Mouse (Mus musculus): ENCODE results near the gene Samd14. TPM values are rescaled to one million over a fixed set of nuclear protein-coding genes. Genes with fewer than 3 reads are reported as not detected.

The Samd14 gene
- polyA plus RNA-seq, 1 experiment, result 10.1 TPM

DNA sequence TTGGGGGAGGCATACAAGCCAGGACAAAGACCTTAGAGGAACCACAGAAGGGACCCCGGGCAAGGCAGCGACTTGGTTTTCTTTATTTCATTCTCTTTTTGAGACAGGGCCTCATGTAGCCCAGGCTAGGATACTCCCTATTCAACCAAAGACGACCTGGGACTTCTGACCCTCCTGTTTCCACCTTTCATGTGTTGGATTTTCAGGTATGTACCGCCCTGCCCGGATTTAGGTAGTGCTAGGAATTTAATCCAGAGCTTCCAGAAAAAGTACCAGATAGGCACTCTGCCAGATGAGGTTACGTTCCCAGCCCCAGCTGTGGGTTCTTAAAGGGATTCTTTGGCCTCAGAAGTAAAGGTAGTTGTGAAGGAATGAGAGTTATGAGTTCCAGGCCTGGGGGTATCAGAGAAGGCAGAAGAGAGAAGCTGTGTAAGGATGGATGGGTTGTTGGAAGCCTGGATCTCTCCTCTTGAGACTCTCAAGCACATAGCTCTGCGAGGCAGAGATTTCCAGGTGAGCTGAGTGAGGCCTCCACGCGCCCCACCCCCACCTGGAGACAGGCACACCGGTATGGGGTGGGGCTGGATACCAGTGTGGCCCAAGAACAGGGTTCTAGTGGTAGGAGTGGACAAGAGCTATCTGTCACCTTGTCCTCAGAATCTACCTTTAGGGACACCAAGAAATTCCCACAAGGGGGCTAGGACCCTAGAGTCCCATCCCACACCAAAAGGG, 59.7 kb downstream of the Samd14 start:
- Histone ChIP-seq H3K27me3 (ENCODE audit: control insufficient read depth, insufficient read depth, low read length) (no peaks in the 10 kb centered on the region), H3K27ac (ENCODE audit: control insufficient read depth, insufficient read depth, low read length) (no peak overlapping the region), H3K36me3 (ENCODE audit: control insufficient read depth, insufficient read depth, low read length) (no peaks in the 10 kb centered on the region), H3K4me3 (ENCODE audit: control insufficient read depth, insufficient read depth, low read length) (no peak overlapping the region), H3K4me1 (replicated peaks; ENCODE audit: control insufficient read depth, insufficient read depth, low read length) (no peaks in the 10 kb centered on the region)
- 95% methylated on average over 10 of the region's 10 CpGs for WGBS
- DNase-seq, result no peak
- no peak for TF ChIP-seq POLR2A (IDR thresholded peaks at IDR 0.05; ENCODE audit: control insufficient read depth, extremely low read depth, insufficient read depth, low read length, poor library complexity)
- no peak for TF ChIP-seq CTCF (IDR thresholded peaks at IDR 0.05; ENCODE audit: borderline replicate concordance, control insufficient read depth, extremely low read depth, insufficient read depth, low read length, poor library complexity)

- H3K36me3 ChIP-seq (ENCODE audit: control insufficient read depth, insufficient read depth, low read length), result no peaks in the 10 kb centered on the region
- H3K27me3 ChIP-seq (ENCODE audit: control insufficient read depth, insufficient read depth, low read length), result peaks cover 5% of the 10 kb centered on the region; the same call in 1 of the 2 replicates
- no peak for TF ChIP-seq CTCF (IDR thresholded peaks at IDR 0.05; ENCODE audit: borderline replicate concordance, control insufficient read depth, extremely low read depth, insufficient read depth, low read length, poor library complexity)
- no peak for TF ChIP-seq POLR2A (IDR thresholded peaks at IDR 0.05; ENCODE audit: control insufficient read depth, extremely low read depth, insufficient read depth, low read length, poor library complexity)
- DNase-seq, result no peak
- no peak overlapping the region for H3K4me3 ChIP-seq (ENCODE audit: control insufficient read depth, insufficient read depth, low read length)
- no peak overlapping the region for H3K27ac ChIP-seq (ENCODE audit: control insufficient read depth, insufficient read depth, low read length)
- H3K4me1 ChIP-seq (replicated peaks; ENCODE audit: control insufficient read depth, insufficient read depth, low read length), result 0 out of 2 replicates have a peak, but pooled peaks cover 2% of the 10 kb centered on the region
- 87% methylated on average over 8 of the region's 8 CpGs for WGBS
Measured at GRCm38 (mm10) chr11:95070140-95071107, 60.7 kb downstream of the Samd14 start.

DNA sequence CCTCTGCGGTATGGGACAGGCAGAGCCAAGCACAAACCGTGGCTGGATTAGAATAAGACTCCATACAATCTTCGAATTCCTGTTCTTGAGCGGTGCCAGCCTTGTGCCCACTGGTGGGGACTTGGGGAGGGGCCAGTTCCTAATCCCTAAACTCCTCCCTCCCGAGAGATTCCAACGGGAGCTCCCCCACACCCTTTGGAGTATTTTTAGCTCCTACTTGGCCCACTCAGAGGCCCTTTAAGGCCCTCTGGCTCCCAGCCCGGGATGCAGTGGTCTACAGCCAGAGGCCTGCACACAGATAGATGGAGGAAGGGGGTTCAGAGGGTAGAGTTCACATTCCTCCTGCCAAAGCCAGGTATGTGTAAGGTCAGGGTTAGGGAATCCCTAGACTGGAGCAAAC, 61.6 kb downstream of the Samd14 start:
- Histone ChIP-seq H3K36me3 (ENCODE audit: control insufficient read depth, insufficient read depth, low read length) (no peaks in the 10 kb centered on the region), H3K4me3 (ENCODE audit: control insufficient read depth, insufficient read depth, low read length) (no peak overlapping the region), H3K27me3 (ENCODE audit: control insufficient read depth, insufficient read depth, low read length) (peaks cover 5% of the 10 kb centered on the region; the same call in 1 of the 2 replicates), H3K4me1 (replicated peaks; ENCODE audit: control insufficient read depth, insufficient read depth, low read length) (0 out of 2 replicates have a peak, but pooled peaks cover 7% of the 10 kb centered on the region), H3K27ac (ENCODE audit: control insufficient read depth, insufficient read depth, low read length) (no peak overlapping the region)
- TF ChIP-seq CTCF (IDR thresholded peaks at IDR 0.05; ENCODE audit: borderline replicate concordance, control insufficient read depth, extremely low read depth, insufficient read depth, low read length, poor library complexity) (no peak), POLR2A (IDR thresholded peaks at IDR 0.05; ENCODE audit: control insufficient read depth, extremely low read depth, insufficient read depth, low read length, poor library complexity) (no peak)
- DNase-seq, result no peak
- WGBS, result 87% methylated on average over 7 of the region's 7 CpGs

DNA sequence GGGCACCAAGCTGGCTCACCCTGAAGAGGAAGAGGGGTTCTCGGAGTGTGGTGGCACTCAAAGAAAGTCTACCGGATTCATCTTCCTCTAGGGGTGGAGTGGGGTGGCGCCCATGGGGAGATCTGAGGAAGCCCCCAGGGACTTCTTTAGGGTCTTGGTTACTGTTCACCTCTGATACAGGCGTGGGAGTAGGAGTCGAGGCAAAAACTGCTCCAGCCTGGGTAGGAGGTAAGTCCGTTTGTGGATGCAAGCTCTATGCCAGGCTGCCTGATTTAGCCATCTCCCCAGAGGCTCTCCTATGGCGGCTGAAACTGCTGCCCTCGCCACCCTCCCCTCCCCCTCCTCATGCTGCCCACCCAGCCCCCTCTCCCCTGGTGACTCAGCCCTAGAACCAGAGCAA, 62.5 kb downstream of the Samd14 start:
- H3K36me3 ChIP-seq (ENCODE audit: control insufficient read depth, insufficient read depth, low read length), result no peaks in the 10 kb centered on the region
- H3K4me3 ChIP-seq (ENCODE audit: control insufficient read depth, insufficient read depth, low read length), result no peak overlapping the region
- DNase-seq, result no peak
- 87% methylated on average over 8 of the region's 8 CpGs for WGBS
- no peak for TF ChIP-seq POLR2A (IDR thresholded peaks at IDR 0.05; ENCODE audit: control insufficient read depth, extremely low read depth, insufficient read depth, low read length, poor library complexity)
- no peak for TF ChIP-seq CTCF (IDR thresholded peaks at IDR 0.05; ENCODE audit: borderline replicate concordance, control insufficient read depth, extremely low read depth, insufficient read depth, low read length, poor library complexity)
- H3K4me1 ChIP-seq (replicated peaks; ENCODE audit: control insufficient read depth, insufficient read depth, low read length), result peaks cover 12% of the 10 kb centered on the region
- peaks cover 10% of the 10 kb centered on the region; the same call in 1 of the 2 replicates for H3K27me3 ChIP-seq (ENCODE audit: control insufficient read depth, insufficient read depth, low read length)
- no peak overlapping the region for H3K27ac ChIP-seq (ENCODE audit: control insufficient read depth, insufficient read depth, low read length)

- TF ChIP-seq CTCF (IDR thresholded peaks at IDR 0.05; ENCODE audit: borderline replicate concordance, control insufficient read depth, extremely low read depth, insufficient read depth, low read length, poor library complexity) (no peak), POLR2A (IDR thresholded peaks at IDR 0.05; ENCODE audit: control insufficient read depth, extremely low read depth, insufficient read depth, low read length, poor library complexity) (no peak)
- no peak overlapping the region for H3K4me3 ChIP-seq (ENCODE audit: control insufficient read depth, insufficient read depth, low read length)
- WGBS, result 80% methylated on average over 5 of the region's 5 CpGs
- H3K27ac ChIP-seq (ENCODE audit: control insufficient read depth, insufficient read depth, low read length), result no peak overlapping the region
- H3K27me3 ChIP-seq (ENCODE audit: control insufficient read depth, insufficient read depth, low read length), result peaks cover 12% of the 10 kb centered on the region; the same call in 1 of the 2 replicates
- no peaks in the 10 kb centered on the region for H3K36me3 ChIP-seq (ENCODE audit: control insufficient read depth, insufficient read depth, low read length)
- peaks cover 12% of the 10 kb centered on the region for H3K4me1 ChIP-seq (replicated peaks; ENCODE audit: control insufficient read depth, insufficient read depth, low read length)
- no peak for DNase-seq
Measured at GRCm38 (mm10) chr11:95072804-95073203, 63.1 kb downstream of the Samd14 start.

DNA sequence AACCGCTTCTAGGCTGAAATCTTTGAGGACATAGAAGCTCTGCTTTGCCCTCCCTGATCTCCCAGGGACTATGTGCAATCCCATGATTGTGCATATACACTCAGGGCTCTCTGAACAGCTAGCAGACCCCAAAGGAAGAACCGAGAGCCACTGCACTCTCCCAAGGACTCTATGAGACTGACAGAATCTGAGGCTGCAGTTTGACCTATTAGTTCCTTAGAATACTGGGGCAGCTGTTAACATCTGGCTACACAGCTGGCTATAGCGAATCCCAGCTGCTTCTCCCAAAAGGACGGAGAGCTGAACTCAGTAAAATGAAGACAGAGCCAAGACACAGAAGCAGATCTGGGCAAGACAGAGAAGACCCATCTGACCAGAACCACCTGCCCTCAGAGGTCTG, 64.2 kb downstream of the Samd14 start:
- Histone ChIP-seq H3K4me1 (replicated peaks; ENCODE audit: control insufficient read depth, insufficient read depth, low read length) (peaks cover 12% of the 10 kb centered on the region), H3K27me3 (ENCODE audit: control insufficient read depth, insufficient read depth, low read length) (peaks cover 15% of the 10 kb centered on the region; the same call in 1 of the 2 replicates), H3K36me3 (ENCODE audit: control insufficient read depth, insufficient read depth, low read length) (no peaks in the 10 kb centered on the region), H3K4me3 (ENCODE audit: control insufficient read depth, insufficient read depth, low read length) (no peak overlapping the region), H3K27ac (ENCODE audit: control insufficient read depth, insufficient read depth, low read length) (no peak overlapping the region)
- TF ChIP-seq POLR2A (IDR thresholded peaks at IDR 0.05; ENCODE audit: control insufficient read depth, extremely low read depth, insufficient read depth, low read length, poor library complexity), result no peak
- TF ChIP-seq CTCF (IDR thresholded peaks at IDR 0.05; ENCODE audit: borderline replicate concordance, control insufficient read depth, extremely low read depth, insufficient read depth, low read length, poor library complexity), result no peak
- no peak for DNase-seq
- WGBS, result 89% methylated on average over 4 of the region's 4 CpGs

All from thymus, adult 2 months (tissue).